8 mouse cellular contexts compared by ENCODE assay signal in genomic region chr7:16313481-16314220, GRCm38 (mm10). TPM values are rescaled to one million over a fixed set of nuclear protein-coding genes. Genes with fewer than 3 reads are reported as not detected.
DNase-seq lines count a peak whose midpoint lies in the region; ATAC-seq and TF ChIP-seq lines count a peak whose summit lies in the region.

No protein-coding gene starts in this region.

- H3K27ac ChIP-seq in forebrain, embryonic 10.5 days = peak overlapping the region; percentile 99
- H3K27ac ChIP-seq in heart, embryonic 15.5 days = peak overlapping the region; percentile 99
- peak overlapping the region; percentile 99 for H3K27ac ChIP-seq in liver, postnatal 0 days (ENCODE audit: low read depth)
- H3K27ac ChIP-seq in neural tube, embryonic 12.5 days = peak overlapping the region; percentile 93
- H3K27ac ChIP-seq in testis, adult 2 months (ENCODE audit: control insufficient read depth, insufficient read depth, low read depth, low read length) = peak overlapping the region; percentile 72

- WGBS in forebrain, embryonic 10.5 days = under 1% methylated on average over 66 of the region's 66 CpGs
- under 1% methylated on average over 57 of the region's 66 CpGs for WGBS in heart, embryonic 15.5 days
- 5% methylated on average over 55 of the region's 66 CpGs for WGBS in liver, postnatal 0 days (ENCODE audit: insufficient replicate concordance)
- WGBS in neural tube, embryonic 12.5 days = under 1% methylated on average over 66 of the region's 66 CpGs

- peaks cover 11% of the 10 kb centered on the region; the same call in 1 of the 2 replicates for H3K27me3 ChIP-seq in forebrain, embryonic 10.5 days (ENCODE audit: poor library complexity, severe bottlenecking)
- no peaks in the 10 kb centered on the region for H3K27me3 ChIP-seq in heart, embryonic 15.5 days
- H3K27me3 ChIP-seq in liver, postnatal 0 days (ENCODE audit: insufficient read depth, low read length) = peaks cover 2% of the 10 kb centered on the region; the same call in 1 of the 2 replicates
- 0 out of 2 replicates have a peak, but pooled peaks cover 3% of the 10 kb centered on the region for H3K27me3 ChIP-seq in neural tube, embryonic 12.5 days (replicated peaks)
- H3K27me3 ChIP-seq in testis, adult 2 months (ENCODE audit: control insufficient read depth, insufficient read depth, low read length) = no peaks in the 10 kb centered on the region

- peak; percentile 61 to 71 for DNase-seq in CD8-positive naive resting alpha-beta T cell, adult 2 months (ENCODE audit: low read depth in 2 of 2, low spot score in 2 of 2)
- DNase-seq in c-Kit-negative CD71-positive TER-119-positive erythroid progenitor cells, embryonic 14.5 days (ENCODE audit: low read depth, low spot score) = peak; percentile 73
- DNase-seq in forebrain, embryonic 10.5 days (ENCODE audit: extremely low spot score, low spot score) = peak; percentile 81
- DNase-seq in kidney, postnatal 14 days = peak; percentile 87
- peak; percentile 89 for DNase-seq in liver, postnatal 0 days

- H3K36me3 ChIP-seq in forebrain, embryonic 10.5 days (replicated peaks) = peaks cover 22% of the 10 kb centered on the region
- H3K36me3 ChIP-seq in heart, embryonic 15.5 days = peaks cover 10% of the 10 kb centered on the region; the same call in 1 of the 2 replicates
- peaks cover 16% of the 10 kb centered on the region for H3K36me3 ChIP-seq in liver, postnatal 0 days (replicated peaks; ENCODE audit: insufficient read depth, low read length)
- H3K36me3 ChIP-seq in neural tube, embryonic 12.5 days = peaks cover 12% of the 10 kb centered on the region
- H3K36me3 ChIP-seq in testis, adult 2 months (ENCODE audit: control insufficient read depth, insufficient read depth, low read length) = no peaks in the 10 kb centered on the region

- peak; percentile 54 for TF ChIP-seq POLR2A in testis, adult 2 months (IDR thresholded peaks at IDR 0.05; ENCODE audit: control insufficient read depth, low read depth, low read length)

- TF ChIP-seq CTCF in liver, postnatal 0 days (IDR thresholded peaks at IDR 0.05; ENCODE audit: low read depth) = no peak; the same call in 1 of the 2 replicates
- no peak for TF ChIP-seq CTCF in testis, adult 2 months (IDR thresholded peaks at IDR 0.05; ENCODE audit: control insufficient read depth, insufficient read depth, insufficient replicate concordance, low read depth, low read length)

- peak overlapping the region; percentile 89 for H3K4me3 ChIP-seq in forebrain, embryonic 10.5 days
- peak overlapping the region; percentile 95 for H3K4me3 ChIP-seq in heart, embryonic 15.5 days
- H3K4me3 ChIP-seq in liver, postnatal 0 days (ENCODE audit: low read depth, low read length) = peak overlapping the region; percentile 81
- peak overlapping the region; percentile 80 for H3K4me3 ChIP-seq in neural tube, embryonic 12.5 days
- H3K4me3 ChIP-seq in testis, adult 2 months (ENCODE audit: control insufficient read depth, low read depth, low read length) = peak overlapping the region; percentile 72

- TF ChIP-seq EP300 in liver, postnatal 0 days (IDR thresholded peaks at IDR 0.05; ENCODE audit: low read depth) = no peak

- H3K9me3 ChIP-seq in forebrain, embryonic 10.5 days = no peaks in the 10 kb centered on the region
- no peaks in the 10 kb centered on the region for H3K9me3 ChIP-seq in heart, embryonic 15.5 days (replicated peaks)
- H3K9me3 ChIP-seq in liver, postnatal 0 days (ENCODE audit: low read length) = no peaks in the 10 kb centered on the region
- no peaks in the 10 kb centered on the region for H3K9me3 ChIP-seq in neural tube, embryonic 12.5 days

- H3K4me1 ChIP-seq in forebrain, embryonic 10.5 days = peaks cover 69% of the 10 kb centered on the region
- peaks cover 58% of the 10 kb centered on the region for H3K4me1 ChIP-seq in heart, embryonic 15.5 days (replicated peaks)
- peaks cover 41% of the 10 kb centered on the region for H3K4me1 ChIP-seq in liver, postnatal 0 days (ENCODE audit: insufficient read depth)
- H3K4me1 ChIP-seq in neural tube, embryonic 12.5 days = peaks cover 53% of the 10 kb centered on the region
- peaks cover 50% of the 10 kb centered on the region for H3K4me1 ChIP-seq in testis, adult 2 months (ENCODE audit: control insufficient read depth, insufficient read depth, low read length)

- H3K4me2 ChIP-seq in heart, embryonic 15.5 days = peak overlapping the region; percentile 87
- H3K4me2 ChIP-seq in liver, postnatal 0 days (ENCODE audit: low read depth, low read length) = peak overlapping the region; percentile 100
- H3K4me2 ChIP-seq in neural tube, embryonic 12.5 days (replicated peaks) = peak overlapping the region; percentile 99

- peak overlapping the region; percentile 97 for H3K9ac ChIP-seq in heart, embryonic 15.5 days
- peak overlapping the region; percentile 95 for H3K9ac ChIP-seq in liver, postnatal 0 days (replicated peaks)
- peak overlapping the region; percentile 86 for H3K9ac ChIP-seq in neural tube, embryonic 12.5 days

- peak; percentile 64 for ATAC-seq in heart, embryonic 15.5 days (replicated peaks; ENCODE audit: insufficient number of reproducible peaks, insufficient read depth, low FRiP score, low read depth)
- peak; percentile 60 for ATAC-seq in liver, postnatal 0 days
- ATAC-seq in neural tube, embryonic 12.5 days (ENCODE audit: low FRiP score, low read depth) = peak; percentile 60

RNA-seq across cellular contexts. Expression of gene Bbc3, which starts 5.5 kb away (rescaled TPM):
- polyA plus RNA-seq in forebrain, embryonic 10.5 days (2016; fragmentation: Nextera tagmentation; extraction: Ambion mirVana) = 16.4 and 18.8 TPM in 2 replicates
- polyA plus RNA-seq in heart, embryonic 15.5 days (2015; fragmentation: Nextera tagmentation; extraction: Ambion mirVana) = 6.6 and 6.9 TPM in 2 replicates
- 3.7 and 4.1 TPM in 2 replicates for polyA plus RNA-seq in liver, postnatal 0 days (2015; fragmentation: Nextera tagmentation; extraction: Ambion mirVana)
- 22.7 and 25.0 TPM in 2 replicates for polyA plus RNA-seq in neural tube, embryonic 12.5 days (2016; fragmentation: Nextera tagmentation; extraction: Ambion mirVana)
- 4.0 and 6.1 TPM in 2 replicates for polyA plus RNA-seq in testis, adult 2 months (2012; rRNA removed)

RNA-seq across cellular contexts. Expression of gene Ccdc9, which starts 27.1 kb away (rescaled TPM):
- polyA plus RNA-seq in forebrain, embryonic 10.5 days (2016; fragmentation: Nextera tagmentation; extraction: Ambion mirVana) = 28.7 and 34.8 TPM in 2 replicates
- polyA plus RNA-seq in heart, embryonic 15.5 days (2015; fragmentation: Nextera tagmentation; extraction: Ambion mirVana) = 14.4 and 18.3 TPM in 2 replicates
- 5.7 and 8.8 TPM in 2 replicates for polyA plus RNA-seq in liver, postnatal 0 days (2015; fragmentation: Nextera tagmentation; extraction: Ambion mirVana)
- polyA plus RNA-seq in neural tube, embryonic 12.5 days (2016; fragmentation: Nextera tagmentation; extraction: Ambion mirVana) = 47.7 and 49.5 TPM in 2 replicates
- polyA plus RNA-seq in testis, adult 2 months (2012; rRNA removed) = 46.0 and 47.1 TPM in 2 replicates

RNA-seq across cellular contexts. Expression of gene Inafm1, which starts 40.2 kb away (rescaled TPM):
- polyA plus RNA-seq in forebrain, embryonic 10.5 days (2016; fragmentation: Nextera tagmentation; extraction: Ambion mirVana) = 5.6 and 6.3 TPM in 2 replicates
- 8.8 and 11.1 TPM in 2 replicates for polyA plus RNA-seq in heart, embryonic 15.5 days (2015; fragmentation: Nextera tagmentation; extraction: Ambion mirVana)
- 7.5 and 8.4 TPM in 2 replicates for polyA plus RNA-seq in liver, postnatal 0 days (2015; fragmentation: Nextera tagmentation; extraction: Ambion mirVana)
- polyA plus RNA-seq in neural tube, embryonic 12.5 days (2016; fragmentation: Nextera tagmentation; extraction: Ambion mirVana) = 27.0 and 28.5 TPM in 2 replicates
- polyA plus RNA-seq in testis, adult 2 months (2012; rRNA removed) = 19.5 and 22.5 TPM in 2 replicates

RNA-seq across cellular contexts. Expression of gene C5ar1, which starts 54.3 kb away (rescaled TPM):
- 0.50 and 0.80 TPM in 2 replicates for polyA plus RNA-seq in forebrain, embryonic 10.5 days (2016; fragmentation: Nextera tagmentation; extraction: Ambion mirVana)
- polyA plus RNA-seq in heart, embryonic 15.5 days (2015; fragmentation: Nextera tagmentation; extraction: Ambion mirVana) = 2.0 and 4.1 TPM in 2 replicates
- polyA plus RNA-seq in liver, postnatal 0 days (2015; fragmentation: Nextera tagmentation; extraction: Ambion mirVana) = 5.5 and 6.9 TPM in 2 replicates
- 0.87 and 1.2 TPM in 2 replicates for polyA plus RNA-seq in neural tube, embryonic 12.5 days (2016; fragmentation: Nextera tagmentation; extraction: Ambion mirVana)
- polyA plus RNA-seq in testis, adult 2 months (2012; rRNA removed) = 0.53 and 0.65 TPM in 2 replicates

Comparison
In these comparisons a context has a peak if more than half of its experiments do, and no peak if none do; other contexts are left out.
1. Peak in every context shown above with its lines: DNase-seq, ATAC-seq, H3K4me3 ChIP-seq and H3K27ac ChIP-seq.